Mouse (Mus musculus) kidney, postnatal 0 days (tissue): ENCODE results near the gene As3mt. TPM values are rescaled to one million over a fixed set of nuclear protein-coding genes. Genes with fewer than 3 reads are reported as not detected.

Experiments
- ATAC-seq: fragments of 200-750 bp; cut with Nextera tagmentation; replicated peaks from 2 replicates; pipeline ENCODE4 v1.8.0; 2017; ENCODE audit warnings: low read depth, moderate number of reproducible peaks, moderate TSS enrichment, moderate library complexity; ENCODE audit not compliant: low FRiP score
- DNase-seq: peaks from one replicate; pipeline ENCODE4 v3.0.0-alpha.2; 2016; ENCODE audit warnings: low spot score
- H3K27ac ChIP-seq: fragments of 300-500 bp; sonication (generic); 2 replicates; pipeline ENCODE4 v1.5.1; 2014; ENCODE audit warnings: mild to moderate bottlenecking
- H3K27me3 ChIP-seq: fragments of 300-500 bp; sonication (generic); 2 replicates; pipeline ENCODE4 v1.6.1; 2014; ENCODE audit warnings: low read length, mixed read lengths; ENCODE audit not compliant: insufficient read depth
- H3K36me3 ChIP-seq: fragments of 300-500 bp; sonication (generic); 2 replicates; pipeline ENCODE4 v1.6.1; 2014; ENCODE audit warnings: low read length, mixed read lengths; ENCODE audit not compliant: insufficient read depth
- H3K4me1 ChIP-seq: fragments of 300-500 bp; sonication (generic); replicated peaks from 2 replicates; pipeline ENCODE4 v1.6.1; 2014; ENCODE audit warnings: antibody characterized with exemption, low read length, mixed read lengths; ENCODE audit not compliant: insufficient read depth
- H3K4me2 ChIP-seq: fragments of 300-500 bp; sonication (generic); 2 replicates; pipeline ENCODE4 v1.6.1; 2014; ENCODE audit warnings: mild to moderate bottlenecking, low read length, moderate library complexity, mixed read lengths
- H3K4me3 ChIP-seq: fragments of 300-500 bp; sonication (generic); replicated peaks from 2 replicates; pipeline ENCODE4 v1.5.1; 2014; ENCODE audit warnings: low read depth, low read length
- H3K9ac ChIP-seq: fragments of 300-500 bp; sonication (generic); 2 replicates; pipeline ENCODE4 v1.6.1; 2014; ENCODE audit warnings: low read depth, low read length
- H3K9me3 ChIP-seq: fragments of 300-500 bp; sonication (generic); replicated peaks from 2 replicates; pipeline ENCODE4 v1.6.1; 2016; ENCODE audit warnings: low read length, inconsistent platforms, mixed read lengths
- CTCF ChIP-seq: IDR thresholded peaks from 2 replicates; pipeline ENCODE4 v1.5.1; 2016; ENCODE audit warnings: antibody characterized with exemption, low read depth, mild to moderate bottlenecking, moderate library complexity
- WGBS: fragments of 180-500 bp; shearing (Covaris S2); extraction: QIAGEN DNeasy Blood & Tissue Kit; methylation state at CpG from one replicate; pipeline ENCODE4 v1.1.7; 2014; 5-methylcytosine and 5-hydroxymethylcytosine counted together
- polyA plus RNA-seq: library from polyadenylated mRNA; unstranded; fragments of >200 nt; fragmentation: Nextera tagmentation; extraction: Ambion mirVana; gene quantifications from 2 replicates; pipeline ENCODE4 v1.2.1, GENCODE M21; 2015

Gene As3mt
- polyA plus RNA-seq, 1 experiment from 2014 or later: 59.4 TPM

DNA sequence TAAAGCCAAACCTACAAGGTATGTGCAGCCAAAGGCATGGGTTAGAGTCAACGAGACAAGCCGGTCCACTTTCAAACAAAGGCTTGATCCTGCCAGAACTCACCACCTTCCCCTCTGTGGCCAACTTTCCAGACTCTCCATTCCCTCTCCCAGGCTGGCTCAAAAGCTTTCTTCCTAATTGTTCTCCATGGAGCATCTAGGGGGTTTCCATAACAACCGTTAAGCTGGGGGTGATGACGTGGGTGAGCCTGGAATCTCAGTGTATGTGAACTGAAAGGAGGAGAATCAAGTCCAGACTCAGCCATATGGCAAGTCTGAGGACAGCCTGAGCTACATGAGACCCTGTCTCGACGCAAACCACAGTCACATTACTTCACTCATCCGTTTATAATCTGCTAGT, 41.8 kb upstream of the As3mt start:
- no peak for ATAC-seq
- H3K4me1 ChIP-seq: no peaks in the 10 kb centered on the region
- TF ChIP-seq CTCF: no peak
- no peak for DNase-seq
- no peak overlapping the region for H3K4me2 ChIP-seq
- no peaks in the 10 kb centered on the region for H3K36me3 ChIP-seq
- no peaks in the 10 kb centered on the region for H3K27me3 ChIP-seq
- H3K4me3 ChIP-seq: no peak overlapping the region
- WGBS: 57% methylated on average over 7 of the region's 7 CpGs
- no peak overlapping the region for H3K27ac ChIP-seq
- H3K9ac ChIP-seq: no peak overlapping the region
- no peaks in the 10 kb centered on the region for H3K9me3 ChIP-seq

DNA sequence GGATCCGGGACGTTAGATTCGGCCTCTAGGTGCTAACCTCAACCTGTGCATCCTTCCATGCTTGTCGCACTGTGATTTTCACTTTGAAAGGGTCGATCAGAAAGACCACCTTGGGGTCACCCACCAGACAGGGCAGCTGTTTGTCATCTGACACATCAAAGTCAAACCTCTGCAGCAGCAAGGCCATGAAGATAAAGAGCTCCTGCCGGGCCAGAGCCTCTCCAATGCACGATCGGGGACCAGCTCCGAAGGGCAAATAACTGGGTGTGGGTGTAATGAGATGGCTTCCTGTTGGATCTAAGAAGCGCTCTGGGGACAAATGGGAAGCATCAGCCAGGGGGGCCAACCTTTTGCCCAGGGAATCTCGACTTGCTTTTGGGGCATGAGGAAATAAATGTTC, 40.0 kb upstream of the As3mt start:
- H3K4me2 ChIP-seq: no peak overlapping the region
- no peak overlapping the region for H3K9ac ChIP-seq
- no peak overlapping the region for H3K27ac ChIP-seq
- H3K36me3 ChIP-seq: no peaks in the 10 kb centered on the region
- ATAC-seq: no peak
- no peak for DNase-seq
- no peak overlapping the region for H3K4me3 ChIP-seq
- no peaks in the 10 kb centered on the region for H3K27me3 ChIP-seq
- no peaks in the 10 kb centered on the region for H3K9me3 ChIP-seq
- WGBS: 44% methylated on average over 11 of the region's 11 CpGs
- no peak for TF ChIP-seq CTCF
- H3K4me1 ChIP-seq: no peaks in the 10 kb centered on the region

DNA sequence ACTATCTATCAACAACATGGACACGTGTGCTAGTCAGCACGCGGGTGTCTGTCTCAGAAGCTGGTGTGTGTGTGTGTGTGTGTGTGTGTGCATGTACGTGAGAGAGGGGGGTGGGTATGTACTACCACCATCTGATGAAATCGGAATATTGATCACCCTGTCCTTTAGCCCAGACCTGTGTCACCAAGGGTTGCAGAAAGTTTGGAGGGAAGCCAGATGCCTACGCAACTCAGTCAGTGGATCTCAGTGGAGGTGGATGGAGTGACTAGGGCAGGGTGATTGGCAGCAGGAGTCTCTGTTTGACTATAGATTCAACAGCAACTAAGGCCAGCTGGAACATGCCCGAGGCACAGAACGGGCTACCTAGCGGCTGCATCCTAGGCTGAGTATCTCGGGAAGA, 39.0 kb upstream of the As3mt start:
- DNase-seq (no peak), ATAC-seq (no peak)
- Histone ChIP-seq H3K4me2 (no peak overlapping the region), H3K27ac (no peak overlapping the region), H3K9me3 (no peaks in the 10 kb centered on the region), H3K4me3 (no peak overlapping the region), H3K36me3 (no peaks in the 10 kb centered on the region), H3K4me1 (no peaks in the 10 kb centered on the region), H3K27me3 (no peaks in the 10 kb centered on the region), H3K9ac (no peak overlapping the region)
- whole genome bisulfite sequencing: 86% methylated on average over 10 of the region's 10 CpGs
- TF ChIP-seq CTCF: no peak

GRCm38 (mm10) chr19:46669802-46670201, 37.5 kb upstream of the As3mt start:
- Histone ChIP-seq H3K4me3 (no peak overlapping the region), H3K4me1 (no peaks in the 10 kb centered on the region), H3K4me2 (no peak overlapping the region), H3K9me3 (no peaks in the 10 kb centered on the region), H3K27ac (no peak overlapping the region), H3K36me3 (no peaks in the 10 kb centered on the region), H3K9ac (no peak overlapping the region), H3K27me3 (no peaks in the 10 kb centered on the region)
- TF ChIP-seq CTCF: no peak
- DNase-seq (no peak), ATAC-seq (no peak)
- 86% methylated on average over 5 of the region's 5 CpGs for WGBS

DNA sequence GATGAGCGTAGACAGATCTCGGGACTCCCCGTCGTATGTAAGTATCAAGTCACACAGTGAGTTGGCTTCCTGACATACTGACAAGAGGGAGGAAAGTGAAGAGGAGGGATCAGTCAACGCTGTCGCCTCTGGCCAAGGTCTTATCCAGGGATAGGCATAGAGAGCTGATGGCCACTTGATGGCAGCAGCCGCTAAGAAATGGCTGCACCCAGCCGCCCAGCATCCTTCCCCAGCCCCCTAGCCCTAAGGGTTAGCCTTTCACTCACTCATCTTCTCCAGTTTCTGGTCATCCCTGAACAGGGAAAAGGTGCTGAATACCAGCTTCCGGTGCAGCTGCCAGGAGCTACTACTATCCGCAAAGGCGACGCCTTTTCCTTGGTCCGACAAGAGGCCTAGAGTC, 36.6 kb upstream of the As3mt start:
- 23% methylated on average over 13 of the region's 13 CpGs for WGBS
- TF ChIP-seq CTCF: peak; percentile 89

GRCm38 (mm10) chr19:46672766-46673418, 34.4 kb upstream of the As3mt start, which contains the start of gene Cyp17a1:
TSS of gene Cyp17a1 (minus strand) at chr19:46673172.
- no peaks in the 10 kb centered on the region for H3K9me3 ChIP-seq
- H3K4me2 ChIP-seq: no peak within 1 kb of the TSS
- no peaks in the 10 kb centered on the region for H3K27me3 ChIP-seq
- TF ChIP-seq CTCF: no peak
- no peak within 1 kb of the TSS for H3K4me3 ChIP-seq
- no peaks in the 10 kb centered on the region for H3K4me1 ChIP-seq
- no peak within 1 kb of the TSS for H3K27ac ChIP-seq
- DNase-seq: no peak
- ATAC-seq: no peak
- WGBS: 35% methylated on average over 5 of the region's 5 CpGs
- H3K9ac ChIP-seq: no peak within 1 kb of the TSS
- H3K36me3 ChIP-seq: no peaks in the 10 kb centered on the region

More for the DNA sequence above, 36.6 kb upstream of the As3mt start:
- no peaks in the 10 kb centered on the region for H3K9me3 ChIP-seq
- peak; percentile 80 for DNase-seq
- ATAC-seq: peak; percentile 66; the same call in 1 of the 2 replicates
- H3K4me3 ChIP-seq: no peak overlapping the region
- H3K27ac ChIP-seq: no peak overlapping the region
- no peaks in the 10 kb centered on the region for H3K36me3 ChIP-seq
- no peaks in the 10 kb centered on the region for H3K4me1 ChIP-seq
- H3K27me3 ChIP-seq: no peaks in the 10 kb centered on the region
- H3K4me2 ChIP-seq: no peak overlapping the region
- no peak overlapping the region for H3K9ac ChIP-seq

DNA sequence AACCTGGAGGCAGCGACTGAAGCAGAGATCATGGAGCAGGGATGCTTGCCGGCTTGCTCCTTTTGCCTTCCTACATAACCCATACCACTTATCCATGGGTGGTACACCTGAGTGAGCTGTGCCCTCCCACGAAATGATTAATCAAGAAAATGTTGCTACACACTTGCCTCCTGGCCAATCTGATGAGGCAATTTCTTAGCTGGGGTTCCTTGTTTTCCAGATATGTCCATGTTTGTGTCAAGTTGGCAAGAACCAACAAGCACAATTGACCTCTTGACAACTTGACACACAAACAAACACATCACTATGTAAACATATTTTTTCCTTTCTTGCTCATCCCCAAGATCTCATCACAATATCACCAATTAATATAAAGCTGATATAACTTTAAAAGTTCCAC, 31.6 kb upstream of the As3mt start:
- Histone ChIP-seq H3K27ac (no peak overlapping the region), H3K9me3 (no peaks in the 10 kb centered on the region), H3K4me3 (no peak overlapping the region), H3K4me2 (no peak overlapping the region), H3K36me3 (no peaks in the 10 kb centered on the region), H3K27me3 (no peaks in the 10 kb centered on the region), H3K9ac (no peak overlapping the region), H3K4me1 (no peaks in the 10 kb centered on the region)
- DNase-seq (no peak), ATAC-seq (no peak)
- TF ChIP-seq CTCF: no peak
- WGBS: 58% methylated on average over 3 of the region's 3 CpGs
